In the genomic region with DNA sequence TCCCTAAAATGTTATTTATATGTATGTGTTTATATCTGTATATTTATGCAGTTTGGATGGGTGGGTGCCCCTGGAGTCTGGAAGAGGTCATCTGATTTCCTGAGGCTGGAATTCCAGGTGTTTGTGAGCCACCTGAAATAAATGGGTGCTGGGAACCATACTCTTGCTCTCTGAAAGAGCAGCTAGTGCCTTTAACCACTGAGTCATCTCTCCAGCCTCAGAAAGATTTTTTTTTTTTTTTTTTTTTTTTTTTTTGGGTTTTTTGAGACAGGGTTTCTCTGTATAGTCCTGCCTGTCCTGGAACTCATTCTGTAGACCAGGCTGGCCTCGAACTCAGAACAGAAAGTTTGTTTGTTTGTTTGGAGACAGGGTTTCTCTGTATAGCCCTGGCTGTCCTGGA, we compare ENCODE assay signal across 10 mouse cellular contexts. TPM values are rescaled to one million over a fixed set of nuclear protein-coding genes. Genes with fewer than 3 reads are reported as not detected.
DNase-seq lines count a peak whose midpoint lies in the region; ATAC-seq and TF ChIP-seq lines count a peak whose summit lies in the region.
"Had no signal": no experiment of that assay in that cellular context is flagged by ENCODE, and none has a peak within 500 bp of the region (broad histone marks: within the 10 kb centered on the region; RNA-seq: fewer than 3 reads in every experiment).

No protein-coding gene starts in this region.

- no peak for TF ChIP-seq EP300 in stomach, postnatal 0 days (optimal IDR thresholded peaks at IDR 0.05)

- no peaks in the 10 kb centered on the region for H3K27me3 ChIP-seq in heart, embryonic 12.5 days (replicated peaks)
- no peaks in the 10 kb centered on the region for H3K27me3 ChIP-seq in neural tube, embryonic 12.5 days (replicated peaks)
- H3K27me3 ChIP-seq in limb, embryonic 14.5 days (ENCODE audit: control insufficient read depth, insufficient read depth, low read length) = no peaks in the 10 kb centered on the region
- no peaks in the 10 kb centered on the region for H3K27me3 ChIP-seq in stomach, postnatal 0 days (ENCODE audit: control insufficient read depth, insufficient read depth, low read length)

- H3K4me1 ChIP-seq in heart, embryonic 12.5 days (replicated peaks) = peaks cover 37% of the 10 kb centered on the region
- peaks cover 38% of the 10 kb centered on the region for H3K4me1 ChIP-seq in neural tube, embryonic 12.5 days
- H3K4me1 ChIP-seq in limb, embryonic 14.5 days (ENCODE audit: control insufficient read depth, insufficient read depth, low read length) = peaks cover 8% of the 10 kb centered on the region
- H3K4me1 ChIP-seq in stomach, postnatal 0 days (replicated peaks; ENCODE audit: control insufficient read depth, insufficient read depth) = 0 out of 2 replicates have a peak, but pooled peaks cover 3% of the 10 kb centered on the region

- 91% methylated on average over 1 of the region's 1 CpGs for WGBS in heart, embryonic 12.5 days
- 86% methylated on average over 1 of the region's 1 CpGs for WGBS in neural tube, embryonic 12.5 days
- WGBS in limb, embryonic 14.5 days = 84% methylated on average over 1 of the region's 1 CpGs
- WGBS in stomach, postnatal 0 days = 89% methylated on average over 1 of the region's 1 CpGs

- H3K36me3 ChIP-seq in heart, embryonic 12.5 days = peaks cover 61% of the 10 kb centered on the region
- H3K36me3 ChIP-seq in neural tube, embryonic 12.5 days = peaks cover 58% of the 10 kb centered on the region
- H3K36me3 ChIP-seq in limb, embryonic 14.5 days (ENCODE audit: control insufficient read depth, insufficient read depth, low read length) = peaks cover 64% of the 10 kb centered on the region
- peaks cover 22% of the 10 kb centered on the region for H3K36me3 ChIP-seq in stomach, postnatal 0 days (ENCODE audit: control insufficient read depth, insufficient read depth, low read length)

- H3K27ac ChIP-seq in heart, embryonic 12.5 days (ENCODE audit: poor library complexity, severe bottlenecking) = no peak overlapping the region
- H3K27ac ChIP-seq in neural tube, embryonic 12.5 days = no peak overlapping the region
- no peak overlapping the region for H3K27ac ChIP-seq in limb, embryonic 14.5 days (replicated peaks; ENCODE audit: low read depth, low read length)
- H3K27ac ChIP-seq in stomach, postnatal 0 days (replicated peaks) = no peak overlapping the region

- ATAC-seq in heart, embryonic 12.5 days (ENCODE audit: insufficient number of reproducible peaks, low FRiP score) = no peak
- no peak for ATAC-seq in neural tube, embryonic 12.5 days (ENCODE audit: low FRiP score, low read depth)
- ATAC-seq in limb, embryonic 14.5 days (ENCODE audit: low FRiP score, low read depth) = no peak
- ATAC-seq in stomach, postnatal 0 days (ENCODE audit: low FRiP score, low TSS enrichment) = no peak
- ATAC-seq in megakaryocyte progenitor cell, adult 5-6 weeks (replicated peaks; ENCODE audit: poor library complexity) = no peak

- TF ChIP-seq POLR2A in limb, embryonic 14.5 days (IDR thresholded peaks at IDR 0.05; ENCODE audit: borderline replicate concordance, extremely low read depth, insufficient read depth, insufficient read length) = no peak

- H3K4me3 ChIP-seq in heart, embryonic 12.5 days = no peak overlapping the region
- no peak overlapping the region for H3K4me3 ChIP-seq in neural tube, embryonic 12.5 days
- H3K4me3 ChIP-seq in limb, embryonic 14.5 days (replicated peaks; ENCODE audit: low read length) = no peak overlapping the region
- no peak overlapping the region for H3K4me3 ChIP-seq in stomach, postnatal 0 days (ENCODE audit: low read depth, low read length)

- DNase-seq in heart, postnatal 14 days = no peak
- no peak for DNase-seq in neural tube, embryonic 10.5 days (ENCODE audit: extremely low spot score, low spot score)
- DNase-seq in limb, embryonic 14.5 days (ENCODE audit: low spot score) = no peak
- DNase-seq in stomach, postnatal 0 days (ENCODE audit: low spot score) = no peak
- DNase-seq in right cerebral cortex, postnatal 10 days (ENCODE audit: low spot score in 2 of 2) = no peak
- DNase-seq: layer of hippocampus, adult 9-11 months; lung, postnatal 4 days had no signal

- no peak for TF ChIP-seq CTCF in stomach, postnatal 0 days (IDR thresholded peaks at IDR 0.05; ENCODE audit: low read depth)

- no peaks in the 10 kb centered on the region; the same call in 1 of the 2 replicates for H3K9me3 ChIP-seq in heart, embryonic 12.5 days (replicated peaks)
- no peaks in the 10 kb centered on the region for H3K9me3 ChIP-seq in neural tube, embryonic 12.5 days
- H3K9me3 ChIP-seq in limb, embryonic 14.5 days (ENCODE audit: control insufficient read depth, low read length) = no peaks in the 10 kb centered on the region
- H3K9me3 ChIP-seq in stomach, postnatal 0 days (ENCODE audit: control insufficient read depth, low read length) = no peaks in the 10 kb centered on the region

- no peak overlapping the region for H3K9ac ChIP-seq in heart, embryonic 12.5 days
- H3K9ac ChIP-seq in neural tube, embryonic 12.5 days = no peak overlapping the region
- no peak overlapping the region for H3K9ac ChIP-seq in limb, embryonic 14.5 days (ENCODE audit: low read depth, low read length, severe bottlenecking)
- H3K9ac ChIP-seq in stomach, postnatal 0 days (ENCODE audit: low read length) = no peak overlapping the region

- peak overlapping the region; percentile 36; the same call in 1 of the 2 replicates for H3K4me2 ChIP-seq in heart, embryonic 12.5 days
- peak overlapping the region; percentile 41; the same call in 1 of the 2 replicates for H3K4me2 ChIP-seq in neural tube, embryonic 12.5 days (replicated peaks)
- 0 out of 2 replicates have a peak overlapping the region, but pooled peaks have one; percentile 14 for H3K4me2 ChIP-seq in limb, embryonic 14.5 days (replicated peaks; ENCODE audit: low read depth, low read length, severe bottlenecking)
- H3K4me2 ChIP-seq in stomach, postnatal 0 days (replicated peaks; ENCODE audit: low read depth) = peak overlapping the region; percentile 20; the same call in 1 of the 2 replicates

- intact Hi-C loops in heart, postnatal 14 days (cut with DNase I) = no loop called here

RNA-seq across cellular contexts. Expression of a gene that starts 5.1 kb away (rescaled TPM):
- polyA plus RNA-seq in heart, embryonic 12.5 days (2016; fragmentation: Nextera tagmentation; extraction: Ambion mirVana) = 6.9 and 7.3 TPM in 2 replicates
- 10 to 100 TPM; 47.5 to 52.3 TPM for total RNA-seq in heart, postnatal 14 days (2021)
- polyA plus RNA-seq in neural tube, embryonic 12.5 days (2016; fragmentation: Nextera tagmentation; extraction: Ambion mirVana) = 6.9 and 7.7 TPM in 2 replicates
- 35.7 and 41.1 TPM in 2 replicates for polyA plus RNA-seq in limb, embryonic 14.5 days (2012; rRNA removed)
- 17.2 and 17.7 TPM in 2 replicates for polyA plus RNA-seq in limb, embryonic 14.5 days (2014; fragmentation: Nextera tagmentation; extraction: Ambion mirVana)
- polyA plus RNA-seq in stomach, postnatal 0 days (2015; fragmentation: Nextera tagmentation; extraction: Ambion mirVana) = 4.4 and 4.7 TPM in 2 replicates
- 62.0 and 63.9 TPM in 2 replicates for total RNA-seq in megakaryocyte progenitor cell, adult 5-6 weeks (2015)
- 46.4 and 52.9 TPM in 2 replicates for total RNA-seq in megakaryocyte progenitor cell, adult 5-6 weeks (2017)

RNA-seq across cellular contexts. Expression of a gene that starts 34.1 kb away (rescaled TPM):
- 0.38 and 0.71 TPM in 2 replicates for polyA plus RNA-seq in heart, embryonic 12.5 days (2016; fragmentation: Nextera tagmentation; extraction: Ambion mirVana)
- 1 to 10 TPM in 1 of 2 experiments, under 1 TPM in 1; 0.66 to 1.0 TPM for total RNA-seq in heart, postnatal 14 days (2021)
- polyA plus RNA-seq in neural tube, embryonic 12.5 days (2016; fragmentation: Nextera tagmentation; extraction: Ambion mirVana) = 0.23 TPM in 2 replicates
- 0.53 and 0.67 TPM in 2 replicates for polyA plus RNA-seq in limb, embryonic 14.5 days (2012; rRNA removed)
- polyA plus RNA-seq in limb, embryonic 14.5 days (2014; fragmentation: Nextera tagmentation; extraction: Ambion mirVana) = 0.25 and 1.1 TPM in 2 replicates
- polyA plus RNA-seq in stomach, postnatal 0 days (2015; fragmentation: Nextera tagmentation; extraction: Ambion mirVana) = 0.42 and 0.80 TPM in 2 replicates
- 0.07 TPM in 1 of 2 replicates, not detected in the other for total RNA-seq in megakaryocyte progenitor cell, adult 5-6 weeks (2015)
- total RNA-seq in megakaryocyte progenitor cell, adult 5-6 weeks (2017) = not detected in 2 replicates

RNA-seq across cellular contexts. Expression of a gene that starts 44.1 kb away (rescaled TPM):
- polyA plus RNA-seq in heart, embryonic 12.5 days (2016; fragmentation: Nextera tagmentation; extraction: Ambion mirVana) = 0.34 and 0.58 TPM in 2 replicates
- total RNA-seq in heart, postnatal 14 days (2021) = not detected
- polyA plus RNA-seq in neural tube, embryonic 12.5 days (2016; fragmentation: Nextera tagmentation; extraction: Ambion mirVana) = 0.57 and 0.81 TPM in 2 replicates
- polyA plus RNA-seq in limb, embryonic 14.5 days (2012; rRNA removed) = 22.5 and 32.5 TPM in 2 replicates
- polyA plus RNA-seq in limb, embryonic 14.5 days (2014; fragmentation: Nextera tagmentation; extraction: Ambion mirVana) = 7.9 and 11.7 TPM in 2 replicates
- 0.40 and 0.41 TPM in 2 replicates for polyA plus RNA-seq in stomach, postnatal 0 days (2015; fragmentation: Nextera tagmentation; extraction: Ambion mirVana)
- total RNA-seq in megakaryocyte progenitor cell, adult 5-6 weeks (2015) = not detected in 2 replicates
- not detected in 2 replicates for total RNA-seq in megakaryocyte progenitor cell, adult 5-6 weeks (2017)

RNA-seq across cellular contexts. Expression of a gene that starts 47.8 kb away (rescaled TPM):
- 116 and 119 TPM in 2 replicates for polyA plus RNA-seq in heart, embryonic 12.5 days (2016; fragmentation: Nextera tagmentation; extraction: Ambion mirVana)
- 10 to 100 TPM; 21.1 to 21.7 TPM for total RNA-seq in heart, postnatal 14 days (2021)
- 80.5 and 80.6 TPM in 2 replicates for polyA plus RNA-seq in neural tube, embryonic 12.5 days (2016; fragmentation: Nextera tagmentation; extraction: Ambion mirVana)
- polyA plus RNA-seq in limb, embryonic 14.5 days (2012; rRNA removed) = 67.8 and 74.6 TPM in 2 replicates
- polyA plus RNA-seq in limb, embryonic 14.5 days (2014; fragmentation: Nextera tagmentation; extraction: Ambion mirVana) = 76.6 and 81.6 TPM in 2 replicates
- 339 and 365 TPM in 2 replicates for polyA plus RNA-seq in stomach, postnatal 0 days (2015; fragmentation: Nextera tagmentation; extraction: Ambion mirVana)
- total RNA-seq in megakaryocyte progenitor cell, adult 5-6 weeks (2015) = 71.0 and 73.0 TPM in 2 replicates
- total RNA-seq in megakaryocyte progenitor cell, adult 5-6 weeks (2017) = 48.6 and 51.5 TPM in 2 replicates

RNA-seq across cellular contexts. Expression of a gene that starts 59.3 kb away (rescaled TPM):
- 134 and 142 TPM in 2 replicates for polyA plus RNA-seq in heart, embryonic 12.5 days (2016; fragmentation: Nextera tagmentation; extraction: Ambion mirVana)
- 100 to 1,000 TPM; 479 to 482 TPM for total RNA-seq in heart, postnatal 14 days (2021)
- polyA plus RNA-seq in neural tube, embryonic 12.5 days (2016; fragmentation: Nextera tagmentation; extraction: Ambion mirVana) = 144 and 152 TPM in 2 replicates
- 814 and 942 TPM in 2 replicates for polyA plus RNA-seq in limb, embryonic 14.5 days (2012; rRNA removed)
- polyA plus RNA-seq in limb, embryonic 14.5 days (2014; fragmentation: Nextera tagmentation; extraction: Ambion mirVana) = 324 and 328 TPM in 2 replicates
- polyA plus RNA-seq in stomach, postnatal 0 days (2015; fragmentation: Nextera tagmentation; extraction: Ambion mirVana) = 90.7 and 96.2 TPM in 2 replicates
- total RNA-seq in megakaryocyte progenitor cell, adult 5-6 weeks (2015) = 946 and 973 TPM in 2 replicates
- 175 and 191 TPM in 2 replicates for total RNA-seq in megakaryocyte progenitor cell, adult 5-6 weeks (2017)
